Mouse (Mus musculus): Measurements from ENCODE around the gene Cdk5r2. TPM values are rescaled to one million over a fixed set of nuclear protein-coding genes. Genes with fewer than 3 reads are reported as not detected.
A peak's percentile ranks its signal among the peaks of the same experiment; 100 is the strongest.

Gene Cdk5r2
- polyA plus RNA-seq, 2 experiments, result 0.07 to 0.49 TPM

DNA sequence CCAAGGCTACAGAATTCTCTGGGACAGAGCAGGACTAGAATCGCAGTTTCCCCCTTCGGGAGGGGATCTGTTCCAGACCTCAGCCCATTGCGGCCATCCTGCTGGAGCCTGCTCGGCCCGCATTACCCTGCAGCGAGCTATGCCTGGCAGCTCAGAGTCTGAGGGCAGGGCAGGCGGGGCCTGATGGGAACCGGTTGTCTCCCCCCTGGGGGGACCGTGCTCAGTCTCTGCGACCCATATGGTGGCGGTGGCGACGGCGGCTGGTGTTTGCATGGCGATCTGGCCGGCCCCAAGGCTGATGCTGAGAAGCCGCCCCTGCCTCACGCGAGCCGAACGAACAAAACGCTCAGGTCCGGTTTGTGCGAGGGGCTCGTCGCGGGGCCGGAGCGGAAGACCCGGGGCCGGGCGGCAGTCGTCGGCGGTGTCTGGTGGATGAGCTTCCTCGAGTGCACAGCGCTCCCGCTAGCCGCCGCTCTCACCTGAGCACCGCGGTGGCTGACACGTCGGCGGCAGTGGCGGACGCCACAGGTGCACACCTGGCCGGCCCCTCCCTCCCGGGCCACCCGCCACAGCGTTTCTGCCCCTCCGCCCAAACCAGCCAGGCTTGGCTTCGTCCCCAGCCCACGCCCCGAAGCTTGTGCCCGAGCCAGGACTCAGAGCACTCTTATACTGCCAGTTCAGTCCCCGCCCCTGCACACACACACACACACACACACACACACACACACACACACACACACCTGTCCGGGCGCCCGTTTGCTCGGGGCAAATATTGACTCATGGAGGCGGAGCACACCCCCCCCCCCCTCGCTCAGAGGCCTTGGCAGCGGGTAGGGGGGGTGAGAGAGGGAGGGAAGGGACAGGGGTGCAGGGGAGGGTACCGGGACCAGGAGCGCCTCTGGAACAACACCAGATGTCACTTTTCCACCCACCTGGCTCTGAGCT, 45.9 kb downstream of the Cdk5r2 start:
- WGBS, result under 1% methylated on average over 50 of the region's 66 CpGs
- H3K27ac ChIP-seq (replicated peaks; ENCODE audit: low read depth, low read length), result no peak overlapping the region
- no peak for TF ChIP-seq POLR2A (IDR thresholded peaks at IDR 0.05; ENCODE audit: borderline replicate concordance, extremely low read depth, insufficient read depth, insufficient read length)
- ATAC-seq (ENCODE audit: low FRiP score, low read depth), result no peak
- H3K4me1 ChIP-seq (ENCODE audit: control insufficient read depth, insufficient read depth, low read length), result 0 out of 2 replicates have a peak, but pooled peaks cover 9% of the 10 kb centered on the region
- H3K4me3 ChIP-seq (replicated peaks; ENCODE audit: low read length), result peak overlapping the region; percentile 31
- H3K36me3 ChIP-seq (ENCODE audit: control insufficient read depth, insufficient read depth, low read length), result no peaks in the 10 kb centered on the region
- H3K9ac ChIP-seq (ENCODE audit: low read depth, low read length, severe bottlenecking), result peak overlapping the region; percentile 16; the same call in 1 of the 2 replicates
- no peak for DNase-seq (ENCODE audit: low spot score)
- H3K27me3 ChIP-seq (ENCODE audit: control insufficient read depth, insufficient read depth, low read length), result peaks cover 57% of the 10 kb centered on the region
- H3K9me3 ChIP-seq (ENCODE audit: control insufficient read depth, low read length), result no peaks in the 10 kb centered on the region
- H3K4me2 ChIP-seq (replicated peaks; ENCODE audit: low read depth, low read length, severe bottlenecking), result peak overlapping the region; percentile 47

GRCm38 (mm10) chr1:74901686-74902085, 47.0 kb downstream of the Cdk5r2 start:
- Histone ChIP-seq H3K4me3 (replicated peaks; ENCODE audit: low read length) (no peak overlapping the region), H3K9ac (ENCODE audit: low read depth, low read length, severe bottlenecking) (no peak overlapping the region), H3K4me2 (replicated peaks; ENCODE audit: low read depth, low read length, severe bottlenecking) (no peak overlapping the region), H3K9me3 (ENCODE audit: control insufficient read depth, low read length) (no peaks in the 10 kb centered on the region), H3K4me1 (ENCODE audit: control insufficient read depth, insufficient read depth, low read length) (0 out of 2 replicates have a peak, but pooled peaks cover 9% of the 10 kb centered on the region), H3K27me3 (ENCODE audit: control insufficient read depth, insufficient read depth, low read length) (peaks cover 47% of the 10 kb centered on the region), H3K27ac (replicated peaks; ENCODE audit: low read depth, low read length) (no peak overlapping the region), H3K36me3 (ENCODE audit: control insufficient read depth, insufficient read depth, low read length) (no peaks in the 10 kb centered on the region)
- TF ChIP-seq POLR2A (IDR thresholded peaks at IDR 0.05; ENCODE audit: borderline replicate concordance, extremely low read depth, insufficient read depth, insufficient read length), result no peak
- no peak for ATAC-seq (ENCODE audit: low FRiP score, low read depth)
- DNase-seq (ENCODE audit: low spot score), result no peak
- 7% methylated on average over 3 of the region's 3 CpGs for WGBS

- 18% methylated on average over 6 of the region's 6 CpGs for WGBS
- Histone ChIP-seq H3K27me3 (ENCODE audit: control insufficient read depth, insufficient read depth, low read length) (peaks cover 47% of the 10 kb centered on the region), H3K9me3 (ENCODE audit: control insufficient read depth, low read length) (no peaks in the 10 kb centered on the region), H3K36me3 (ENCODE audit: control insufficient read depth, insufficient read depth, low read length) (no peaks in the 10 kb centered on the region), H3K4me3 (replicated peaks; ENCODE audit: low read length) (no peak overlapping the region), H3K27ac (replicated peaks; ENCODE audit: low read depth, low read length) (no peak overlapping the region), H3K4me1 (ENCODE audit: control insufficient read depth, insufficient read depth, low read length) (0 out of 2 replicates have a peak, but pooled peaks cover 9% of the 10 kb centered on the region), H3K9ac (ENCODE audit: low read depth, low read length, severe bottlenecking) (no peak overlapping the region), H3K4me2 (replicated peaks; ENCODE audit: low read depth, low read length, severe bottlenecking) (no peak overlapping the region)
- TF ChIP-seq POLR2A (IDR thresholded peaks at IDR 0.05; ENCODE audit: borderline replicate concordance, extremely low read depth, insufficient read depth, insufficient read length), result no peak
- ATAC-seq (ENCODE audit: low FRiP score, low read depth), result no peak
- no peak for DNase-seq (ENCODE audit: low spot score)
Observed at GRCm38 (mm10) chr1:74902191-74902590, 47.5 kb downstream of the Cdk5r2 start.

MicroRNAs encoded within 50 kb of the gene (microRNA counts, 519-probe panel; counts per million panel counts)
- 1,400 counts per million, percentile 9 among the panel's probes with 10 or more counts for microRNA mmu-miR-375

Small RNA genes within 50 kb of the gene (microRNA-seq; reads per million reads assigned to microRNA genes)
- gene Mir375, result 408 reads per million, percentile 63 among the genes with 10 or more reads in this experiment

Other genes with a start within 250 kb of the Cdk5r2 start
- 36.7 and 45.6 TPM in 2 replicates for gene Ttll4, start 193.2 kb upstream of the Cdk5r2 start, polyA plus RNA-seq (2012; rRNA removed)
- 18.5 and 22.2 TPM in 2 replicates for gene Ttll4, start 193.2 kb upstream of the Cdk5r2 start, polyA plus RNA-seq (2014; fragmentation: Nextera tagmentation; extraction: Ambion mirVana)
- 16.1 TPM in 2 replicates for gene Cyp27a1, start 141.4 kb upstream of the Cdk5r2 start, polyA plus RNA-seq (2012; rRNA removed)
- gene Cyp27a1, start 141.4 kb upstream of the Cdk5r2 start, polyA plus RNA-seq (2014; fragmentation: Nextera tagmentation; extraction: Ambion mirVana), result 11.6 and 12.2 TPM in 2 replicates
- gene Prkag3, start 105.7 kb upstream of the Cdk5r2 start, polyA plus RNA-seq (2012; rRNA removed), result 4.3 and 5.1 TPM in 2 replicates
- 1.4 and 2.5 TPM in 2 replicates for gene Prkag3, start 105.7 kb upstream of the Cdk5r2 start, polyA plus RNA-seq (2014; fragmentation: Nextera tagmentation; extraction: Ambion mirVana)
- 39.9 and 42.8 TPM in 2 replicates for gene Wnt6, start 83.0 kb upstream of the Cdk5r2 start, polyA plus RNA-seq (2012; rRNA removed)
- gene Wnt6, start 83.0 kb upstream of the Cdk5r2 start, polyA plus RNA-seq (2014; fragmentation: Nextera tagmentation; extraction: Ambion mirVana), result 51.8 and 54.3 TPM in 2 replicates
- gene Wnt10a, start 63.4 kb upstream of the Cdk5r2 start, polyA plus RNA-seq (2012; rRNA removed), result 3.8 and 4.7 TPM in 2 replicates
- 8.3 and 9.3 TPM in 2 replicates for gene Wnt10a, start 63.4 kb upstream of the Cdk5r2 start, polyA plus RNA-seq (2014; fragmentation: Nextera tagmentation; extraction: Ambion mirVana)
- 0.05 TPM in 1 of 2 replicates, not detected in the other for gene Fev, start 30.5 kb downstream of the Cdk5r2 start, polyA plus RNA-seq (2012; rRNA removed)
- gene Fev, start 30.5 kb downstream of the Cdk5r2 start, polyA plus RNA-seq (2014; fragmentation: Nextera tagmentation; extraction: Ambion mirVana), result 0.14 TPM in 1 of 2 replicates, not detected in the other
- gene Cryba2, start 38.2 kb downstream of the Cdk5r2 start, polyA plus RNA-seq (2012; rRNA removed), result not detected in 2 replicates
- not detected in 2 replicates for gene Cryba2, start 38.2 kb downstream of the Cdk5r2 start, polyA plus RNA-seq (2014; fragmentation: Nextera tagmentation; extraction: Ambion mirVana)
- 0.01 TPM in 1 of 2 replicates, not detected in the other for gene Cfap65, start 80.7 kb downstream of the Cdk5r2 start, polyA plus RNA-seq (2012; rRNA removed)
- gene Cfap65, start 80.7 kb downstream of the Cdk5r2 start, polyA plus RNA-seq (2014; fragmentation: Nextera tagmentation; extraction: Ambion mirVana), result not detected in 2 replicates
- 30.6 and 41.2 TPM in 2 replicates for gene Ihh, start 96.7 kb downstream of the Cdk5r2 start, polyA plus RNA-seq (2012; rRNA removed)
- gene Ihh, start 96.7 kb downstream of the Cdk5r2 start, polyA plus RNA-seq (2014; fragmentation: Nextera tagmentation; extraction: Ambion mirVana), result 6.0 and 7.3 TPM in 2 replicates